Mouse (Mus musculus): Measurements from ENCODE around the gene Zbtb32. TPM values are rescaled to one million over a fixed set of nuclear protein-coding genes. Genes with fewer than 3 reads are reported as not detected.
A peak's percentile ranks its signal among the peaks of the same experiment; 100 is the strongest.

The Zbtb32 gene
- polyA plus RNA-seq, 1 experiment = not detected

GRCm38 (mm10) chr7:30584339-30584738 is 14.4 kb downstream of the Zbtb32 start:
- Histone ChIP-seq H3K4me3 (ENCODE audit: insufficient read depth, low read length) (no peak overlapping the region), H3K4me1 (ENCODE audit: control insufficient read depth, insufficient read depth, low read length) (peaks cover 7% of the 10 kb centered on the region), H3K27ac (ENCODE audit: insufficient read depth, low read depth, low read length) (no peak overlapping the region)
- no peak for TF ChIP-seq CTCF (IDR thresholded peaks at IDR 0.05; ENCODE audit: low read depth, low read length)
- TF ChIP-seq POLR2A (IDR thresholded peaks at IDR 0.05; ENCODE audit: borderline replicate concordance, low read depth, low read length) = no peak

GRCm38 (mm10) chr7:30581547-30581946 is 17.2 kb downstream of the Zbtb32 start:
- TF ChIP-seq POLR2A (IDR thresholded peaks at IDR 0.05; ENCODE audit: borderline replicate concordance, low read depth, low read length) = no peak
- TF ChIP-seq CTCF (IDR thresholded peaks at IDR 0.05; ENCODE audit: low read depth, low read length) = no peak
- no peak overlapping the region for H3K27ac ChIP-seq (ENCODE audit: insufficient read depth, low read depth, low read length)
- no peak overlapping the region for H3K4me3 ChIP-seq (ENCODE audit: insufficient read depth, low read length)
- no peaks in the 10 kb centered on the region for H3K4me1 ChIP-seq (ENCODE audit: control insufficient read depth, insufficient read depth, low read length)

- no peak overlapping the region for H3K4me3 ChIP-seq (ENCODE audit: insufficient read depth, low read length)
- H3K27ac ChIP-seq (ENCODE audit: insufficient read depth, low read depth, low read length) = no peak overlapping the region
- TF ChIP-seq POLR2A (IDR thresholded peaks at IDR 0.05; ENCODE audit: borderline replicate concordance, low read depth, low read length) (no peak), CTCF (IDR thresholded peaks at IDR 0.05; ENCODE audit: low read depth, low read length) (no peak)
Observed at GRCm38 (mm10) chr7:30579950-30580349, 18.8 kb downstream of the Zbtb32 start.

GRCm38 (mm10) chr7:30572969-30573368 is 25.7 kb downstream of the Zbtb32 start:
- TF ChIP-seq CTCF (IDR thresholded peaks at IDR 0.05; ENCODE audit: low read depth, low read length) (no peak), POLR2A (IDR thresholded peaks at IDR 0.05; ENCODE audit: borderline replicate concordance, low read depth, low read length) (no peak)
- Histone ChIP-seq H3K27ac (ENCODE audit: insufficient read depth, low read depth, low read length) (no peak overlapping the region), H3K4me1 (ENCODE audit: control insufficient read depth, insufficient read depth, low read length) (no peaks in the 10 kb centered on the region), H3K4me3 (ENCODE audit: insufficient read depth, low read length) (no peak overlapping the region)

More at GRCm38 (mm10) chr7:30579950-30580349, 18.8 kb downstream of the Zbtb32 start:
- no peaks in the 10 kb centered on the region for H3K4me1 ChIP-seq (ENCODE audit: control insufficient read depth, insufficient read depth, low read length)

- H3K4me1 ChIP-seq (ENCODE audit: control insufficient read depth, insufficient read depth, low read length) = no peaks in the 10 kb centered on the region
- no peak overlapping the region for H3K27ac ChIP-seq (ENCODE audit: insufficient read depth, low read depth, low read length)
- H3K4me3 ChIP-seq (ENCODE audit: insufficient read depth, low read length) = no peak overlapping the region
- no peak for TF ChIP-seq POLR2A (IDR thresholded peaks at IDR 0.05; ENCODE audit: borderline replicate concordance, low read depth, low read length)
- no peak for TF ChIP-seq CTCF (IDR thresholded peaks at IDR 0.05; ENCODE audit: low read depth, low read length)
Observed at GRCm38 (mm10) chr7:30572389-30572788, 26.3 kb downstream of the Zbtb32 start.

- H3K4me1 ChIP-seq (ENCODE audit: control insufficient read depth, insufficient read depth, low read length) = peaks cover 3% of the 10 kb centered on the region; the same call in 1 of the 2 replicates
- H3K27ac ChIP-seq (ENCODE audit: insufficient read depth, low read depth, low read length) = no peak overlapping the region
- TF ChIP-seq CTCF (IDR thresholded peaks at IDR 0.05; ENCODE audit: low read depth, low read length) = no peak
- no peak for TF ChIP-seq POLR2A (IDR thresholded peaks at IDR 0.05; ENCODE audit: borderline replicate concordance, low read depth, low read length)
- no peak overlapping the region for H3K4me3 ChIP-seq (ENCODE audit: insufficient read depth, low read length)
Observed at GRCm38 (mm10) chr7:30567555-30567954, 31.2 kb downstream of the Zbtb32 start.

- no peak overlapping the region for H3K27ac ChIP-seq (ENCODE audit: insufficient read depth, low read depth, low read length)
- TF ChIP-seq POLR2A (IDR thresholded peaks at IDR 0.05; ENCODE audit: borderline replicate concordance, low read depth, low read length) (no peak), CTCF (IDR thresholded peaks at IDR 0.05; ENCODE audit: low read depth, low read length) (no peak)
- H3K4me3 ChIP-seq (ENCODE audit: insufficient read depth, low read length) = no peak overlapping the region
- H3K4me1 ChIP-seq (ENCODE audit: control insufficient read depth, insufficient read depth, low read length) = peaks cover 3% of the 10 kb centered on the region; the same call in 1 of the 2 replicates
Observed at GRCm38 (mm10) chr7:30566033-30566432, 32.7 kb downstream of the Zbtb32 start.

- Histone ChIP-seq H3K4me1 (ENCODE audit: control insufficient read depth, insufficient read depth, low read length) (peaks cover 6% of the 10 kb centered on the region), H3K27ac (ENCODE audit: insufficient read depth, low read depth, low read length) (no peak within 1 kb of the TSS), H3K4me3 (ENCODE audit: insufficient read depth, low read length) (no peak within 1 kb of the TSS)
Observed at GRCm38 (mm10) chr7:30564970-30565571, 33.6 kb downstream of the Zbtb32 start, which contains the start of gene Igflr1. Gene Igflr1, plus strand, starts transcription at chr7:30565427.

GRCm38 (mm10) chr7:30563906-30564280 is 34.8 kb downstream of the Zbtb32 start:
- Histone ChIP-seq H3K27ac (ENCODE audit: insufficient read depth, low read depth, low read length) (no peak overlapping the region), H3K4me3 (ENCODE audit: insufficient read depth, low read length) (peak overlapping the region; percentile 69), H3K4me1 (ENCODE audit: control insufficient read depth, insufficient read depth, low read length) (peaks cover 9% of the 10 kb centered on the region)
- TF ChIP-seq CTCF (IDR thresholded peaks at IDR 0.05; ENCODE audit: low read depth, low read length) (no peak), POLR2A (IDR thresholded peaks at IDR 0.05; ENCODE audit: borderline replicate concordance, low read depth, low read length) (no peak)

More at GRCm38 (mm10) chr7:30564970-30565571, 33.6 kb downstream of the Zbtb32 start, which contains the start of gene Igflr1:
- no peak for TF ChIP-seq POLR2A (IDR thresholded peaks at IDR 0.05; ENCODE audit: borderline replicate concordance, low read depth, low read length)

- Histone ChIP-seq H3K4me1 (ENCODE audit: control insufficient read depth, insufficient read depth, low read length) (peaks cover 12% of the 10 kb centered on the region), H3K4me3 (ENCODE audit: insufficient read depth, low read length) (peak within 1 kb of the TSS; percentile 69), H3K27ac (ENCODE audit: insufficient read depth, low read depth, low read length) (peak within 1 kb of the TSS; percentile 69)
- TF ChIP-seq POLR2A (IDR thresholded peaks at IDR 0.05; ENCODE audit: borderline replicate concordance, low read depth, low read length) (no peak), CTCF (IDR thresholded peaks at IDR 0.05; ENCODE audit: low read depth, low read length) (no peak)
Observed at GRCm38 (mm10) chr7:30563117-30563905, 35.4 kb downstream of the Zbtb32 start, which contains the start of the genes U2af1l4, Gm49396 and Psenen. Gene U2af1l4, plus strand, starts transcription at chr7:30563301. Gene Gm49396, plus strand, starts transcription at chr7:30563344. Gene Psenen, minus strand, starts transcription at chr7:30563627.

Measured in bone marrow macrophage, adult 2 months (primary cell).